Mouse (Mus musculus) embryonic stem cell, embryonic (primary cell): ENCODE data around the gene Prkcb.

Experiments
- CTCF ChIA-PET, 4 experiments: fragments of 300-600 bp in 2 of 4; fragments of 350-600 bp in 2 of 4; sonication (Branson Sonifier 250); formaldehyde crosslinking; loops; one replicate each; lab custom pipeline; 2022; ENCODE audit warnings: inconsistent platforms in 2 of 4; lab: Charles Lee
- POLR2A ChIA-PET, 4 experiments: fragments of 300-600 bp in 2 of 4; fragments of 350-600 bp in 2 of 4; sonication (Branson Sonifier 250); formaldehyde crosslinking; loops; one replicate each; lab custom pipeline; 2022; ENCODE audit warnings: antibody characterized with exemption in 4 of 4, inconsistent platforms in 1 of 4; lab: Charles Lee

The Prkcb gene

DNA sequence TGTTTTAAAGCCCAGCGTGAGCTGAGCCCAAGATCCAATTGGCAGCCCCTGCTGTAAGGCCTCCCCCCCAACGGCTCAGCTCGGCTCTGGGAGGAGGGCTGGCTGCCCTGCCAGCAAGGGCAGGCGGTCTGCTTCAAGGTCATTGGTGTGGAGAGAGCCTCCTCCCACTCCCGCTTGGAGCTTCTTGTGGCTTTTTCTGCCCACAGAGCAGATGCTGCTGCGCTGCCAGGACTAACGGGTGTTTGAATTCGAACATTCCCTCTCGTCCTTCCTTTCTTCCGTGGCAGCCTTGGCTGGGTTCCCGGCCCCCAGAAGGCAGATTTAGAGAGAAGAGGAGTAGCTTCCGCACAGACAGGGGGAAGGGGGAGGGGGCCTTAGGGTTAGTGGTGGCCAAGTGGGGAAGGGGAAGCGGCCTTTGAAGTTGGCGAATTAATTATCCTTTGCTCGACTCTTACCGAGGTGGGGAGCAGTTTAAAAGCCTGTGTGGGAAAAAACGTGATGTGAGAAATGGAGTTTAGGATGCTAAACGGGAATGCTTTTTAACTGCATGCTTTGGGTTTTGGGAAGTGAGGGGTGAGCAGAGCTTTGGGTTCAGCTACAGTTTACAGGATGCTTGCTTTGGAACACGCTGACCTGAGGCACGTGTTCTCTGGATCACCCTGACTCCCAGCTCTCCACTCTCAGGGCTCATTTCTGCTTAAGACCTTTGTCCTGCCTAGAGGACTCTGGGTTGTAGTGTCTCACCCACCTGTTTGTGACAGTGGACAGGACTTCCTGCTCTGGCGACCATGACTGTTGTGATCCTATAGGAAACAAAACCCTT, 116.2 kb downstream of the Prkcb start:
- POLR2A ChIA-PET: interaction anchor here (0.6 to 1.8 kb wide), 10 partner anchors 11 to 667 kb away, joined by 3 to 7 read pairs (median 3); no protein-coding TSS in a partner anchor
- CTCF ChIA-PET: interaction anchor here (0.5 to 2.3 kb wide), 6 partner anchors 23 to 614 kb away, joined by 3 to 8 read pairs (median 5); no protein-coding TSS in a partner anchor

DNA sequence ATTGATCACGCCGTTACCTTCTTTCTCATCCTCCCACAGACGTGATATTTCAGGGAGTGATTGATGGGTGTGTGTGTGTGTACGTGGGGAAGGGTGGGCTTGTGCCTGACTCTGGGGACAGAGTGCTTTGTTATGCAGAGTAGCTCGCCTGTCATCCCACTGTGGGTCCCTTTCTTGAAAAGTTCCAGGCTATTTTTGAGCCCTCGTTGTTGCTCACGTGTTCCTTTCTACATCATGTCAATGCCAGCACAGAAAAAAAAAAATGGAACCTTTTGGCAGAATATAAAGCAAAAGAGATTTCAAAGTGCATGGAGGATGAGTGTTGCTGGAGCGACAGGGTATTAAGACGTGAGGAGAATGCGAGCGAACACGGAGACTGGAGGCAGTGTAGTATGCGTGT, 118.1 kb downstream of the Prkcb start:
- ChIA-PET POLR2A (interaction anchor here in 1 of 4 experiments (0.6 kb wide), 1 partner anchor 9 kb away, joined by 3 read pairs; no protein-coding TSS in a partner anchor), CTCF (interaction anchor here in 2 of 4 experiments (0.6 to 1.2 kb wide), 2 partner anchors 15 to 188 kb away, joined by 3 to 4 read pairs; no protein-coding TSS in a partner anchor)

DNA sequence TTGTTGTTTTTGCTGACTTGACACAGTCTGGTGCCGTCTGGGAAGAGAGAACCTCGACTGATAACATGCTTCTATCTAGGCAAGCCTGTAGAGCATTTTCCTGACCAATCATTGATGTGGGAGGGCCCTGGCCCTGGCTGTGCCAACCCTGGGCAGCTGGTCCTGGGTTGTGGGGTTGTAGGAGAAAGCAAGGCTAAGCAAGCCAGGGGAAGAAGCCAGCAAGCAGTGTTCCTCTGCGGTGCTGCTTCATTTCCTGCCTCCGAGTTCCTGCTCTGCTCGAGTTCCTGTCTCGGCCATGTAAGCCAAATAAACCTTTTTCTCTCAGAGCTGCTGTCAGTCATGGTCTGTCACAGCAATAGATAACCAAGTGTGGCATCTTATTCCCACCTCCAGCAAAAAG, 121.4 kb downstream of the Prkcb start:
- ChIA-PET POLR2A (no interaction called here), CTCF (no interaction called here)

DNA sequence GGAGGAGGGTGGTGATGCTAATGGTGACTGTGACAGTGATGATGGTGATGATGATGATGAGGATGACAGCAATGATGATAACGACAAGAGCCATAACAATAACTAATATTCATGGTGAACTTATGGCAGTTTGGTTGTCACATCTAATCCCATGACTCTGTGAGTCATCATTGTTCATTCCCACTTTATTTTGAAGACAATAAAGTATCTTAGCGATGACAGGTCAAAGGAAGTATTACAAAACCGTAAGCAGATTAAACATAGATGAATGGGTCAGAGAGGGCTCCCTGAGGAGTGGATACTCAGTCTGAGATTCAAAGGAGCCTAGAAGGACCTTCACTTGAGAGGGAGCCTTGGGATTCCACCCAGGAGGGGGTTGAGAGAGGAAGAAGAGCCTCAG, 122.3 kb downstream of the Prkcb start:
- ChIA-PET CTCF (no interaction called here), POLR2A (no interaction called here)

DNA sequence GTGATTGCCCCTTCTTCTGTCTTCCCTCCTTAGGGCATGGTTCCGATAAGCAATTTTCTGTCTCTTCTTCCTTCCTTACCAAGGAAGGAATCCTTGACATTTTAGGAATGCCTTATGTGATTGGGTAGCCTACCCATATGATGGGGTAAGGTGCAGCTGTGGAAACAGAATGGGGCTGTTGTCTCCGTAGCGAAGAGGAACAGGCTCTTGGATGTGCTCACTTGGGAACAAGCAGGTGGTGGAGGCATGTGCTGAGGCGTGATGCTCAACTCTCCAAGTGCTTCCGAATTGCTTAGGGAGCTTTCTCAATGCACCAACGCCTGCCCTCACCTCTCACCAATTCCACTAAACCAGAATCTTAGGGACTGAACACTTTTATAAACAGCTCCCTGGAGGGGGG, 124.7 kb downstream of the Prkcb start:
- POLR2A ChIA-PET: interaction anchor here in 1 of 4 experiments (0.6 kb wide), 1 partner anchor 832 kb away, joined by 3 read pairs; no protein-coding TSS in a partner anchor
- CTCF ChIA-PET: no interaction called here

DNA sequence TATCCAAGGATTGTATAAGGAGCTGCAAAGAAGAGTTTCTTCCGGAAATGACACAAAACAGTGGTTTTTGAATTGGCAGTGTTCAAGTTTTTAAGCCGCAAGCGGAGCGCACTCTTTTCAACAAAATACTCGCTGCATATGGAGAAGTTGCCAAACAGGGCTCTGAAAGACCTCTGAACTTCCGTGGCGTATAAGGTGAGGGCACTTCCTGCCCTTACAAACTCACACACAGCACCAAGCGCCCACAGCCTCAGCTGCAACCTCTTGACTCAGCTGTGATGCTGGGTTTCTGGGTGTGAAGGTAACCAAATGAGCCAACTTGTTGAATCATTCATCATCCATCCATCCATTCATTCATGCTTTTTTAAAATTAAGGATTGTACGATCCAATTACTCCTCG, 125.6 kb downstream of the Prkcb start:
- POLR2A ChIA-PET: no interaction called here
- CTCF ChIA-PET: interaction anchor here in 1 of 4 experiments (0.6 kb wide), 1 partner anchor 410 kb away, joined by 3 read pairs; no protein-coding TSS in a partner anchor

DNA sequence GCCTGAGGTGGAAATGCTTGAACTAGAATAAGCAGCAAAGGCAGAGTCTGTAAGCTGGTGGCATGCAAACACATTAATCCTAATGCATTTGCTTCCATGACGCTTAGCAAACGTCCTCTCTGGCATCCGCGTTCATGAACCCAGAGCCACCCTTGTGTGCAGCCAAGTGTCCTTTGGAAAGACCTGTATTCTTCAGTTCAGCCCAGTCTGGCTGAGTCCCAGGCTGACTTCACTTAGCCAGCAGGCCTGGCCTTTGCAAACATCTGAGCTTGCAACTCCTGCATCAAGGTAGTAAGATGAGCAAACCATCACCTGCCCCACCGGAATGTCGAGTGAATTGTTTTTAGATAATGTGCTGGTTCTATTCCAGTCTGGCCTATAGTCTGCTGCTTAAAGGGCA, 126.1 kb downstream of the Prkcb start:
- CTCF ChIA-PET: interaction anchor here in 1 of 4 experiments (0.6 kb wide), 1 partner anchor 410 kb away, joined by 3 read pairs; no protein-coding TSS in a partner anchor
- POLR2A ChIA-PET: interaction anchor here in 1 of 4 experiments (1.6 kb wide), 1 partner anchor 10 kb away, joined by 5 read pairs; no protein-coding TSS in a partner anchor

DNA sequence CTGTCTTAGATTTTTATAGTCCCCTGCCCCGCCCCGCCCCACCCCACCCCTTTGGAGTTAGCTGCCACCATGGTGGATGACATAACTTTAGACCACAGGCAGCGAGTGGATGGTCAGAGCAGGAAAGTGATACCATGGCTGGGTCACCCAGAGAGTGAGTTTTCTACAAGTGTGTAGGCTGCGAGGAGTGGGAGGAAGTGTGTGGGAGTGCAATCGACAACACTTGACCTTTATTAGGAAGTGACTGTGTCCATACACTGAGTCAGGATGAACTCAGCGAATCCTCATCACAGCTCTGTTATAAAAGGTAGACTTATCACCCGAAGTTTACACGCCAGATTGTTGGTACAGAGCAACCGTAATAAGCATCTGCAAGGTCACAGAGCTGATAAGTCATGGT, 126.8 kb downstream of the Prkcb start:
- ChIA-PET POLR2A (interaction anchor here in 1 of 4 experiments (0.7 to 1.6 kb wide), 3 partner anchors 8 to 17 kb away, joined by 3 to 5 read pairs (median 4); no protein-coding TSS in a partner anchor), CTCF (no interaction called here)

DNA sequence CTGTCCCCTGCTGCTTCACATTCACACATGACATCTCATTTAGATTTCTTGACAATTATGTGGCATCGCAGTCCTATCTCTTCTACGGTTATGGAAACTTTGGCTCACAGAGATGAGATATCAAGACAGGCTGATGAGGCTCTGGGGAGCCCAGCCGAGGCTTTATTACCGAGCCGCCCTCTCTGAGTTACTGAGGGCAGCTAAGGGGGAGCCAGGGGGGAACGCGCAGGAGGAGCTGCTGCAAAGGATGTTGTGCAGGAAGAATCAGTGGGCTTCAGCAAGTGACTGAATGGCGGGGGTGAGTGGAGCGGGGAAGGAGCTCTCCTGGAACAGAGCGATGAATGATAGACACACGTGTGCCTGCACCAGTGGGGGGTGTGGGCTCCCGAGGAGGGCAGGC, 127.4 kb downstream of the Prkcb start:
- ChIA-PET CTCF (no interaction called here), POLR2A (interaction anchor here in 1 of 4 experiments (0.7 to 1.6 kb wide), 4 partner anchors 9 to 552 kb away, joined by 3 to 5 read pairs (median 4); no protein-coding TSS in a partner anchor)

DNA sequence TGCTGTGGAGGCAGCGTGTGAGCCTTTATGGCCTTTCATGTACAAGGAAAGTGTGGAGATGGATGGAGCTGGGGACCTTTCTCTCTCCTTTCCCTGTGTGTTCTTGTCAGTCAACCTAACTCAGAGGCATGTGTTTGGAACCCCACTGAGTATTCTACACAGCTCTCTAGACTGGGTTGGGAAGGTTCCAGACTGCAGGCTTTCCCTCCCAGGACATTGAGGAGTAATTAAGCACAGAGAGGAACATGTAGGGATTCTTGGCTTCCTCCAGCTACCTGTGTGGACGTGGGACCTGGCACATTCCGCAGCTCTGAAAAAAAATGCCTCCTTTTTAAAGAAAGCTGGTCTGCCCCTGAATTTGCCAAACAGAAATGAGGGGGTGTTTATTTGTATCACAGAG, 130.0 kb downstream of the Prkcb start:
- ChIA-PET CTCF (no interaction called here), POLR2A (no interaction called here)

DNA sequence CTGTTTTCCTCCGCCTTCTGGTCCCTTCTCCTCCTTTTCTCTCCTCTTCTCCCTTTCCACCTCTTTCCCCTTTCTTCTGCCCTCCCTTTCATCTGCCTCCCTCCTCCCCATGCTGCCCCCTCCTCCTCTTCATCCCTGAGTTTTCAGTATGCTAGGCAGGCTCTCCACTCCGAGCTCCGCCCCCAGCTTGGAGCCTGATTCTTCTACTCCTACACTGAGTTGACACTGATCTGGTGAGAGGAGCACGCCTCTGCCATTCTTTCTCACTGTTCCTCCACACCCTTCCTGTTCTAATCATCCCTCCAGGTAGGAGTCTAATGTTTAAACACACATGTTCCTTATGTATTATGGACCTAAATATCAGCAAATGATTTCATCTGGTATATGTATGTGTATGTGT, 135.3 kb downstream of the Prkcb start:
- ChIA-PET POLR2A (interaction anchor here in 1 of 4 experiments (0.8 kb wide), 1 partner anchor 22 kb away, joined by 3 read pairs; no protein-coding TSS in a partner anchor), CTCF (interaction anchor here in 1 of 4 experiments (0.6 kb wide), 1 partner anchor 210 kb away, joined by 4 read pairs; no protein-coding TSS in a partner anchor)

DNA sequence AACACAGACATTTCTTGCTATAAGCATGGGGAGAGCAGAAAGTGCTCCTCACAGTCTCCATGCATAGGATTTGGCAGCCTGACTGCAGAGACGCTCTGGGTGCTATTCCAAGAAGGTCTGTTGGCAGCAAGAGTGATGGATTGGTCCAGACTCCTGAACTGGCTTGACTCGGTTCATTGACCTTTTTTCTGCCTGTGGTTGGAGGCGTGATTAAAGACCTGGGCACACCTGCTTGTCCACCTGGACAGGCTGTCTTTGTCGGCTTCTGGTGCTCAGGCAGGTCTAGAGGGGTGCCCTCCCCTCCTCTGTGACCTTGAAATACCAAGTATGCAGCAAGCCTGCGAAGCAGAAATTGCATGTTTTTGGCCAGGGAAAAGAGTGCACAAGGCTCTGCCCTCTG, 140.6 kb downstream of the Prkcb start:
- ChIA-PET POLR2A (no interaction called here), CTCF (no interaction called here)

DNA sequence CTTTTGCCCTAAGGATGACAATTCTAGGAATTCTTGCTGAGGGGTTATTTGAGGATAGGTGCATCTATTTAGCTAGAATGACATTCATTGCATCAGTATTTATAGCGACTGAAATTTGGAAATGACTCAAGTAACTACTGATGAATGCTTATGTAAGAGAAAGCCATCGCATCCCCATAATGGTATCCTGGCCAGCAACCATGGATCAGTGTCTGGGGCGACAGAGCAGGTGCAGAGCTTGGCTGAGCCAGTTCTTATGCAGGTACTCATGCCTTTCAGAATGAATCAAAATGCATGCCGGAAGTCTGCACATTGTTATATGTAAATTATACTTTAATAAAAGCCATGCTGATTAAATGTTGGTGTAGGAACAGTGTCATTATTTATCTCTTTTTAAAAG, 143.8 kb downstream of the Prkcb start:
- ChIA-PET CTCF (no interaction called here), POLR2A (no interaction called here)

DNA sequence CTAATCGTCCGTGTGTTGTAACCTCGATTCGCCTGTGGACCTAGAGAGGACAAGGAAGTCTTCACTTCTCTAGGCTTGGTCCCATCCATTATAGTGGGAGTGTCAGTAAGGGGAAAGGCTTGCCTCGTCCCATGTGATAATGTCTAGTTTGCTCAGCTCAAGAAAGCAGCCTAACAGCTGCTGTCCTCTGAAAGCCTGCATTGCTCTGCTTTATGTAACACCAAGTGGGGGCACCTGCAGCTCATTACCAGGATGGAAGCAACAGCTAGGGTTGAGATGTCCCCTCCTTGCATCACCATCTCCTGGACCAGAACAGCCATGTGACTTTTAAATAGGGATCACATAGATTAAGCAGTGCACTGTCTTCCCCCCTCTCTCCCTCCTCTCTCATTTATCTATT, 144.8 kb downstream of the Prkcb start:
- ChIA-PET CTCF (interaction anchor here in 2 of 4 experiments (0.6 to 1.6 kb wide), 4 partner anchors 12 to 191 kb away, joined by 3 to 8 read pairs (median 4); no protein-coding TSS in a partner anchor), POLR2A (no interaction called here)

DNA sequence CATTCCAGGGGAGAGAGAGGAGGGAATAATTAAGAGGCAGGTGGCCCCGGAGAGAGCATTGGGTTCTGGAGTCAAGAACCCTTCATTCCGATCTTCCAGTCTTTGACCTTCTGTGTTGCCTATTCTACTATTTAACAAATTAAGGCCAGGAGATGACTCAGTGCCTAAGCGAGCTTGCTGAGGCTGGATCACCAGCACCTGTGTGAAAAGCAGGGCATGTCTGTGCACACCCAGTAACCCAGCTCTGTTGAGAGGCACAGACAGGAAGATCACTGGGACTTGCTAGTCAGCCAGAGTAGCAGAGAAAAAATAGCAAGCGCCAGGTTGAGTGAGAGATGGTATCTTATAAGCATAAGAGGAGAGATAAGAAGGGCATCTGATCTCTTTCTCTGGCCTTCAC, 146.4 kb downstream of the Prkcb start:
- ChIA-PET CTCF (interaction anchor here (0.6 to 2.5 kb wide), 6 partner anchors 10 to 237 kb away, joined by 3 to 8 read pairs (median 4); no protein-coding TSS in a partner anchor), POLR2A (interaction anchor here in 1 of 4 experiments (1.0 kb wide), 1 partner anchor 30 kb away, joined by 3 read pairs; no protein-coding TSS in a partner anchor)

DNA sequence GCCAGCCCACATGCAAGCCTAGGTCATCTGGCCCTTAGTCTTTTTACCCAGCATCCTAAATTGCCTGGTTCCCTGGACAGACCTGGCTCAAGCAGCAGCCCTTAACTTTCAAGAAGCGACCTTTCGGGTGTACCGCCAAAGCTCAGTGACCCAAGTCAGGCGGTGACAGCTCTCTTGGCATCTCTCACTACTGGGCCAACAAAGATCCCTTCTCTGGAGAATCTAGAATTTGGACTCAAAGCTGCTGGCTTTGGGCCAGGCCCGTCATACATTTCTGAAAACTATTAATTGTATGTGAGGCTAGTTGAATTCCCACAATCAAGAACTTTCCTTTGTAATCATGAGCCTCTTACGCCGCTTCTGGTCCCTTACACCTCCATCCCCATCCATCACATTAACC, 147.0 kb downstream of the Prkcb start:
- CTCF ChIA-PET: interaction anchor here (0.6 to 2.5 kb wide), 4 partner anchors 9 to 236 kb away, joined by 3 to 6 read pairs (median 4); no protein-coding TSS in a partner anchor
- POLR2A ChIA-PET: no interaction called here

DNA sequence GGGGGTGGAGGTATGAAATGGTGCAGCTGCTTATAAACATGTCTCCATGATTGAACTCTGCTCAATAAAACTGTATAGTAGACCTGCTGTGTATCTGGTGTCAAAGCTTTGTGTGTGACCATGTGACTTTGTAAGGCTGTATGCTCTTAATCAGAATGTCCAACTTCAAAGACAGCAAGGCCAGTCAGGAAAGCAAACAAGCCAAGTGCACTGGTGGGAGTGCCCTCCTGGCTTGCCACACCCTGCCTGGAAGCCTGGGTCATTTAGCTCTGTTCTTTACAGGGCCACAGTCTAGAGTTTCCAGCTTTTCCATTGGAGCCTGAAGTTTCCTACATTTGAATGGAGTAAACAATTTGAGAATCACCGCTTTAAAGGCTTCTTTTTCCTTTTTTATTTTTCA, 148.8 kb downstream of the Prkcb start:
- POLR2A ChIA-PET: interaction anchor here in 1 of 4 experiments (0.5 kb wide), 1 partner anchor 84 kb away, joined by 3 read pairs; no protein-coding TSS in a partner anchor
- CTCF ChIA-PET: interaction anchor here in 3 of 4 experiments (0.7 to 2.5 kb wide), 4 partner anchors 8 to 277 kb away, joined by 3 to 6 read pairs (median 4); no protein-coding TSS in a partner anchor

DNA sequence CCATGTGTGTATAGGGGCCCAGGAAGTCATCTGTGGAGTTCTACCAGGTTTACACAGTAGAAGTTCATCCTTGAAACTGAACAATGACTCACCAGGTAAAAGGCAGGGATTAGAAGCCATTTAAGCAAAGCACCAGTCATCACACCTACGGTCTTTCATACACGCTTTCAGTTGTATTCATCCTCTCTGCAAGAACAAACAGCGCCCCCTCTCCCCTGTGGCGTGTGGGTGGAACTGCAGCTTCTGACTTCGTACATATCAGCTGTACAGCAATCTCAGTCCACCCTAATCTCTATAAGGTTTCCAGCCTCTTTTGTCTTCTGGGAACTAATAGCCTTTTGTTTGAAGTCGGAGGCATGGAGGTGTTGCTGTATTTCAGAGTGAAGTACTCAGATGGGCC, 156.5 kb downstream of the Prkcb start:
- ChIA-PET CTCF (interaction anchor here (0.5 to 1.9 kb wide), 30 partner anchors 8 to 523 kb away, joined by 3 to 8 read pairs (median 4); partner anchors contain the start of gene Chp2 (in 1 of the 4)), POLR2A (no interaction called here)

DNA sequence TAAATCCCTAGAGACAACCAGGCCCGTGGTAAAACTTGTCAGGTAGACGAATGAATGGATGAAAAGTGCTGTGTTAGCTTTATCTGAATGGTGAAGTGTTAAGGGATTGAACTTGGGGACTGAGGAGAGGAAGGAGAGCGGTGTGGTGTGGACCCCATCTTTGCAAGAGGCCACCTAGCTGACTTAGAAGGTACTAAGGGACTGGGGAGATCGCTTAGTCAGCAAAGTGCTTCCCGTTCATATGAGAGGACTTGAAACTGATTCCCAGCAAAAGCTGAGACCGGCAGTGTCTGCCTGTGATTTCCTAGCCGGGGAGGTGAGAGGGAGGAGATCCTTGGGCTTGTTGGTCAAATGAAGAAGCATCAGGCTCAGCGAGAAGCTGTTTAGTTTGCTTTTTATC, 164.1 kb downstream of the Prkcb start:
- ChIA-PET CTCF (interaction anchor here in 2 of 4 experiments (0.6 to 1.2 kb wide), 2 partner anchors 13 to 508 kb away, joined by 3 read pairs; no protein-coding TSS in a partner anchor), POLR2A (interaction anchor here in 1 of 4 experiments (0.6 kb wide), 1 partner anchor 556 kb away, joined by 3 read pairs; no protein-coding TSS in a partner anchor)
